Comparison of ENCODE assay signal across 18 mouse cellular contexts in the genomic region with DNA sequence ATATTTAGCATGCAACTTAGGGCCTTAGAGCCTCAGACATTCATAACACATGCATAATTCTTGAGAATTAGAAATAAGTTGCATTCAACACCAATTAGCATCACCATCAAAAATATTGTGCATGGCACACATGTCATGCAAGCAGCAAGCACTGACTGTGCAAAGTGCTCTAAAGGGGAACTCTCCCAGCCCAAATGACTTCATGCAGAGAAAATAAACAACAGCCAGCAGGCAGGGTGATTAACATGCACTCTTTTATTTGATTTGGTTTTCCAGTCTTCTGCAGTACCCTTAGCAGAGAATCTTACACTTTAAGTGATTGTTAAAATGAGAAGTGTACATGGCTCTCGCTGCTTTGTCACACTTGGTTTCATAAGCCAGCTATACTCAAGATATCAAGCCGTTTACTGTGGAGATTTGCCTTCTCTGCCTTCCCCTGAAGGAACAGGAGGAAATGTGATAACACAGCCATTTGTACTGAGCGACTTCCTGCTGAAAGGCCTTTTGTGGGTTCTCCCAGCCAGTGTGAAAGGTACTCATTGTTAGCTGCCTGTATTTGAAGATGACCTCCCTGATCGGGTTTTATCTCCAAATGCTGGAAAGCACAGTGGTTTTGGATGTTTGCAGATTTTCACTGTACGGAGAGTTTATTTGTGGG.
DNase-seq lines count a peak whose midpoint lies in the region; ATAC-seq lines count a peak whose summit lies in the region.
"Had no signal": no experiment of that assay in that cellular context is flagged by ENCODE, and none has a peak within 500 bp of the region (broad histone marks: within the 10 kb centered on the region; RNA-seq: fewer than 3 reads in every experiment).

No protein-coding gene starts in this region.

- no peaks in the 10 kb centered on the region for H3K27me3 ChIP-seq in heart, embryonic 13.5 days (replicated peaks)
- no peaks in the 10 kb centered on the region for H3K27me3 ChIP-seq in heart, embryonic 10.5 days (ENCODE audit: insufficient read depth, poor library complexity, severe bottlenecking)
- H3K27me3 ChIP-seq in kidney, embryonic 14.5 days (ENCODE audit: control insufficient read depth, insufficient read depth, low read length) = no peaks in the 10 kb centered on the region
- H3K27me3 ChIP-seq: embryonic facial prominence, embryonic 15.5 days; liver, embryonic 13.5 days had no signal

- H3K36me3 ChIP-seq in heart, embryonic 13.5 days = no peaks in the 10 kb centered on the region
- H3K36me3 ChIP-seq in heart, embryonic 10.5 days = no peaks in the 10 kb centered on the region
- no peaks in the 10 kb centered on the region for H3K36me3 ChIP-seq in kidney, embryonic 14.5 days (ENCODE audit: control insufficient read depth, insufficient read depth, low read length)
- H3K36me3 ChIP-seq: embryonic facial prominence, embryonic 15.5 days; G1E; liver, embryonic 13.5 days had no signal

- 0 out of 2 replicates have a peak overlapping the region, but pooled peaks have one; percentile 28 for H3K27ac ChIP-seq in heart, embryonic 13.5 days (replicated peaks)
- H3K27ac ChIP-seq in heart, embryonic 10.5 days = no peak overlapping the region
- no peak overlapping the region for H3K27ac ChIP-seq in kidney, embryonic 14.5 days (ENCODE audit: low read depth, low read length)
- H3K27ac ChIP-seq: embryonic facial prominence, embryonic 15.5 days; liver, embryonic 13.5 days had no signal

- no peak overlapping the region for H3K9ac ChIP-seq in heart, embryonic 13.5 days
- no peak overlapping the region for H3K9ac ChIP-seq in kidney, embryonic 14.5 days (ENCODE audit: low read depth, low read length)
- H3K9ac ChIP-seq: embryonic facial prominence, embryonic 15.5 days; forebrain, postnatal 0 days; liver, embryonic 13.5 days had no signal

- H3K4me1 ChIP-seq in heart, embryonic 13.5 days = no peaks in the 10 kb centered on the region
- peaks cover 2% of the 10 kb centered on the region; the same call in 1 of the 2 replicates for H3K4me1 ChIP-seq in heart, embryonic 10.5 days
- no peaks in the 10 kb centered on the region for H3K4me1 ChIP-seq in kidney, embryonic 14.5 days (ENCODE audit: control insufficient read depth, insufficient read depth, low read length)
- H3K4me1 ChIP-seq: embryonic facial prominence, embryonic 15.5 days; liver, embryonic 13.5 days had no signal

- no peaks in the 10 kb centered on the region for H3K9me3 ChIP-seq in heart, embryonic 13.5 days
- H3K9me3 ChIP-seq in heart, embryonic 10.5 days = no peaks in the 10 kb centered on the region
- no peaks in the 10 kb centered on the region for H3K9me3 ChIP-seq in kidney, embryonic 14.5 days (ENCODE audit: control insufficient read depth, low read length)
- H3K9me3 ChIP-seq: embryonic facial prominence, embryonic 15.5 days; G1E; liver, embryonic 13.5 days had no signal

- 23% methylated on average over 5 of the region's 5 CpGs for WGBS in heart, embryonic 13.5 days
- WGBS in heart, embryonic 10.5 days = 19% methylated on average over 5 of the region's 5 CpGs
- 46% methylated on average over 5 of the region's 5 CpGs for WGBS in kidney, embryonic 14.5 days

- no peak for DNase-seq in heart, embryonic 10.5 days (ENCODE audit: low spot score)
- peak; percentile 8 for DNase-seq in Muller cell, postnatal 12 days (ENCODE audit: inconsistent ontology term)
- peak; percentile 14 for DNase-seq in embryo, embryonic 9.5 days (ENCODE audit: extremely low spot score)
- DNase-seq in testis, postnatal 10 days (ENCODE audit: low spot score) = no peak
- no peak for DNase-seq in thymus, adult 18-20 months
- DNase-seq: cerebellum, adult 8-10 months; forebrain, postnatal 0 days; gastrocnemius, postnatal 10 days; kidney, postnatal 14 days; liver, embryonic 13.5 days; right cerebral cortex, postnatal 14 days had no signal

- no peak overlapping the region for H3K4me3 ChIP-seq in heart, embryonic 13.5 days
- no peak overlapping the region for H3K4me3 ChIP-seq in heart, embryonic 10.5 days
- H3K4me3 ChIP-seq in kidney, embryonic 14.5 days (ENCODE audit: low read length) = no peak overlapping the region
- H3K4me3 ChIP-seq: embryonic facial prominence, embryonic 15.5 days; liver, embryonic 13.5 days had no signal

- ATAC-seq in heart, embryonic 13.5 days (ENCODE audit: extremely low read depth, insufficient number of reproducible peaks, low FRiP score, low TSS enrichment) = no peak
- ATAC-seq in megakaryocyte-erythroid progenitor cell, adult 5-6 weeks (replicated peaks; ENCODE audit: low FRiP score, low TSS enrichment, poor library complexity, severe bottlenecking) = peak; percentile 71
- no peak for ATAC-seq in kidney, embryonic 14.5 days (ENCODE audit: low FRiP score, low TSS enrichment)
- ATAC-seq: forebrain, postnatal 0 days; intestine, embryonic 16.5 days; lung, postnatal 0 days had no signal

- no peak overlapping the region for H3K4me2 ChIP-seq in heart, embryonic 13.5 days
- no peak overlapping the region for H3K4me2 ChIP-seq in kidney, embryonic 14.5 days (replicated peaks; ENCODE audit: low read depth, low read length)
- H3K4me2 ChIP-seq: embryonic facial prominence, embryonic 15.5 days; liver, embryonic 13.5 days had no signal

Comparison
In these comparisons a context has a peak if more than half of its experiments do, and no peak if none do; other contexts are left out.
1. DNase-seq: peak in Muller cell, postnatal 12 days (single experiment) and embryo, embryonic 9.5 days (single experiment); none in heart, embryonic 10.5 days (single experiment), testis, postnatal 10 days (single experiment) and thymus, adult 18-20 months (0 of 2).